8 mouse cellular contexts compared by ENCODE assay signal in the genomic region with DNA sequence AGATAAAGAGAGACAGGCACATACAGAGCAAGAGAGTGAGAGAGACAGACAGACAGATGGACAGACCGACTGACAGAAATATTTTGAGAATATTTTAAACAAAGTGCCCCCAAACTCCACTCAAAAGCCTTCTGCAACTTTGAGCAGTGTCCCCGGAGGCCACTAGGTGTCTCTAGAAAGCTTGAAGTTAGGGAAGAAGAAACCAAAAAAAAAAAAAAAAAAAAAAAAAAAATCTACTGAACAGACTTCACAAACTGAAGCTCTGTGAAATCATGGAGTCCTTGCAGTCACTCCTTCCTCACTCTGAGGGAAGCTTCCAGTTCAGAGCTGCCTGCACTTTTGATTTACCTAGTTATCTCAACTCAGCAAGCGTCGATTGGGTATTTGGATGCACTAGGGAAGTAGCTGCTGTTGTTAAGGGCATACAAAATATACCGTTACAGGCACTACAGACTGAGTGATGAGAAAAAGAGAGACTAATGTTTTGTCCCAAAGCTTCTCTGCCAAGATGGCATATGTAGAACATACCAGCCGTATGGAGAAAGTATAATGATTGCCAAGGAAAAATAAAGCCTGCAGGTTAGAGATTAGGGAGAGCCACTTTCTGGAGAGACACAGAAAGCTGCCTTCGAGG.
DNase-seq lines count a peak whose midpoint lies in the region.

No protein-coding gene starts in this region.

- DNase-seq in gastrocnemius, postnatal 10 days = peak; percentile 43
- DNase-seq in gastrocnemius, adult 18-20 months (ENCODE audit: low spot score) = no peak
- DNase-seq in urinary bladder, postnatal 14 days (ENCODE audit: low spot score) = peak; percentile 43
- DNase-seq in urinary bladder, postnatal 4 days (ENCODE audit: low spot score in 2 of 2) = no peak
- DNase-seq in embryo, embryonic 9.5 days (ENCODE audit: extremely low spot score) = peak; percentile 39
- peak; percentile 33 for DNase-seq in kidney, postnatal 14 days
- peak; percentile 22 to 45 for DNase-seq in lung, postnatal 4 days
- peak; percentile 47 for DNase-seq in thymus, postnatal 4 days

Comparison
In these comparisons a context has a peak if more than half of its experiments do, and no peak if none do; other contexts are left out.
1. DNase-seq: peak in gastrocnemius, postnatal 10 days (single experiment), urinary bladder, postnatal 14 days (single experiment), embryo, embryonic 9.5 days (single experiment), kidney, postnatal 14 days (single experiment), lung, postnatal 4 days (2 of 2) and thymus, postnatal 4 days (single experiment); none in gastrocnemius, adult 18-20 months (single experiment) and urinary bladder, postnatal 4 days (0 of 2).